Mouse (Mus musculus): ENCODE results near the gene Zfp383.
A peak's percentile ranks its signal among the peaks of the same experiment; 100 is the strongest.
"Not testable (repeated sequence)": the region's sequence is repeated elsewhere in the genome, so short reads cannot be mapped to it uniquely, and the experiment has no call there.

Zfp383 gene

DNA sequence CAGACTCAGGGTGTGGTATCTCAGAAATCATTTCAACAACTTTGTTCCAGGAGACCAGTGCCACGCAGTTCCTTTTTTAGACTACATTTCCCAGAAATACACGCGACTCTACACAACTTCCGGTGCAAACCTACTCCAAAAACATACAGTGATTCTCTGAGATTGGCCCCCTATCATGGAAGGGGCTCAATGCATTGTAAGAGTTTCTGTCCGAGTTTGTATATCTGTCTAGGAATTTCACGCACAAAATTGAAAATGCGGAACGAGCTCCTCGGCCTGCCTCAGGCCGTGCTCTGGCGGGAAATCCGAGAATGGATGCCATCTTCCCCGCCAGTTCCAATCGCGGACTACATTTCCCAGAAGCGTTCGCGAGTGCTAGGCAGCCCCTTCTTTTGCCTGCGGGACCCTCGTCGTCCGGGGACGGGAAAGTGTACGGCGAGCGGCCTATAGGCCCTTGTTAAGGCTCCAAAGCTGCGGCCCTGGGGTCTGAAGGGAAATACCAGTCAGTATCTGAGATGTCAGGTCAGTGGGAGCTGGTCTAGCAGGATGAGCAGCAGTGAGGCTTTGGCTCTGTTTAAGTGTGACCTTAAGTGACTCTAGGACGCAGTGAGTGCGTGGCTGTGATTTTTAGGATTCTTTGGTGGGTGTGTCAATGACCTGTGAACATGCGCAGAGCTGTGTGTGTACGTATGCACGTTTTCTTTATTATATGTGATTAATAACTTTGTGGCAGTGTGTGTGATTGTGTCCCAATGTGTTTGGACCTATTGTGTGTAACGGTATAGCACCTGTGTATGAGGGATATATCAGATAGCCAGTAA is at the start of gene Zfp383:
Gene Zfp383, plus strand, starts transcription at position 94 of the 821 bp plus-strand sequence.
- DNase-seq: peak; percentile 88

DNA sequence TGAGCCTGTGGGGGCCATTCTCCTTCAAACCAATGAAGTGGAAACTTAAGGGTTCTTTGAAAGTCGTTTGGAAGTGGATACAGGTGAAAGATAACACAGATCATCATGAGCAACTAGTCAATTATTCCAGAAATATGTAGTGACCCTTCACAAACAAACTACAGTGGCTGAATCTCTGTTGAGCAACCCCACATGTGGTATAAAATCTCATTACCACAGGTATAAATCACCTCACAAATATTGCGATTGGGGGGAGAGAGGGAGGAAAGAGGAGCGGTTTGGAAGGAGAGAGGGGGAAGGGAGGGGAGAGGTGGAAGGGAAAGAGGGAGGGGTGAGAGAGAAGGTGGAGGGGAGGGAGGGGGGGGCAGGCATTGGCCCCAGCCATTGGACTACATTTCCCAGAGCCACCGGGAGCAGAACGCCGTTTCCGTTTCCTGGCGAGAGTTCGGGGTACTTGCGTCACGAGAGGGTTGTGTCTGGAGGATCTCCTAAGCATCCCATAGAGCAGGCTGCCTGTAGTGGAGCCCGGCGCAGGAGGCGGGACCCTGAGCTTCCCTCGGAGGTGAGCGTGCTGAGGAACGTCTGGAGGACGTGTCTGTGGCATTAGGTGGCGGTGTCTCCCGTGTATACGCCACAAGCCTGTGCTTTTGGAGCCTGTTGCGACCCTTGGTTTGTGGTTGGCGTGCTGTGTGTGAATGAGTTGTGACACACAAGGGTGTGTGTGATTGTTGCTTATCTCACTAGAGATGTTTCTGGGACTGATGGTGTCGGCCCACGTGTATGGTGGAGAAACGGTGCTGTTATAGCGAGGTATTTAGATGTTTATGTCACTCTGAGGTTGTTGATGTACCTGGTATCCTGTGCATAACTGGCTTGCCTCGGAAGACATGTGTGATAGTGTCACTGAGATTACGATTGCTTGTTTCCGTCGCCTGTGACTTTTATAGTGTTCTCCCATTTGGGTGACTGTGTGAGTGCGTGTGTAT is 48.2 kb upstream of the Zfp383 start, which contains the start of gene Zfp420:
Gene Zfp420, plus strand, starts transcription at position 448 of the 986 bp plus-strand sequence.
- peak; percentile 88 to 90 for DNase-seq

DNA sequence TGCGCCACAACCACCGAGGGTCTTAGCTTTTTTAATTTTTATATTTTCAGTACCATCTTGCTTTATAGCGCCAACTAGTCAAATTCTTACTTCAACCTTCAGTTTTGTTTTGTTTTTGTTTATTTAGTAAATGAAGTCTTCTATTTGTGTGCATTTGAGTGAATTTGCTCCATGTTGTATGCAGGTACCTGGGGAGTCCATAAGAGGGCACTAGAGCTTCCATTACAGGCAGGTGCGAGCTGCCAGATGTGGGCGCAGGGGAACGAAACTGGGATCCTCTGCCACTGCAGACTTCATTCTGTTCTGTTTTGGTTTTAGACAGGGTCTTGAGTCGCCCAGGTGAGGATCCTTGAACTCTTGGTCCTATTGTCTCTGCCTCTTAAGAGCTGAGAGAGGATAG is 46.4 kb upstream of the Zfp383 start:
- DNase-seq: no peak

DNA sequence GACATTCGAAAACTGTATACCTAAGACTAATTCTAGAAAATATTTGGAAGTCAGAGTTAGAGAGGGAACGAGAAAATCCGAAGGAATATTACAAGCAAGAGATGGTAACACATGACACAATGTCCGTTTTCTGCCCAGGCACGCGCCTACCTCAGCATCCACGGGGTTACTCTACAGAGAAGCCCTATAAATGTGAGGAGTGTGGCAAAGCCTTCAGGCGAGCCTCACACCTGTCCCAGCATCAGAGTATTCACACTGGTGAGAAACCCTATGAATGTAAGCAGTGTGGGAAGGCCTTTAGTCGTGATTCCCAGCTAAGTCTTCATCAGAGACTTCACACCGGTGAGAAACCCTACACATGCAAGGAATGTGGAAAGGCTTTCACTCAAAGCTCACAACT is 33.8 kb upstream of the Zfp383 start:
- no peak for DNase-seq

DNA sequence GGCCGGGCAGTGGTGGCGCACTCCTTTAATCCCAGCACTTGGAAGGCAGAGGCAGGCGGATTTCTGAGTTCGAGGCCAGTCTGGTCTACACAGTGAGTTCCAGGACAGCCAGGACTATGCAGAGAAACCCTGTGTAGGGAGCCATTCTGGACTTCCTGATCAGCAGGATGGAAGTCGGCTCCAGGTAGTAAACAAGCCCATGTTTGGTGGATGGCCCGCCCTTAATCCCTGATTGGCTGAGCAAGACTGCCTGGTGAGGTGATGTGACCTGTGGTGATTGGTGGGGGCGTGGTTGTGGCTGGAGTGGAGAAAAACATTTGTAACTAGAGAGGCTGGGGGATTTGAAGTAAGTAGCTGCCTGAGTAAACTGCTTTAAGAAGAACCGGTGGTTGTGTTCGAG is 30.5 kb upstream of the Zfp383 start:
- DNase-seq: not testable (repeated sequence)

DNA sequence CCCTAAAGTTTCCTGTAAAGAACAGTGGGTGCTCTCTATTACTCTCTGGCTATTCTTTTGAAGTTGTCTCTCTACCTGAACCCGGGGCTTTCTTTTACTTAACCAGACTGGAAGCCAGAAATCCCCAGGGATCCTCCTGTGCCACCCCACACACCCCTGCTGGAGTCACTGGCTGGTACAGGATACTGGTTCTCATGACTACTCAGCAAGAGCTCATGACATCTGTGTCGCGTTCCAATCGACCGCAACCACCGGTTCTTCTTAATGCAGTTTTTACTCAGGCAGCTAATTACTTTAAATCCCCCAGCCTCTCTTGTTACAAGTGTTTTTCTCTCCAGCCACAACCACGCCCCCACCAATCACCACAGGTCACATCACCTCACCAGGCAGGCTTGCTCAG is 28.0 kb upstream of the Zfp383 start:
- no peak for DNase-seq

DNA sequence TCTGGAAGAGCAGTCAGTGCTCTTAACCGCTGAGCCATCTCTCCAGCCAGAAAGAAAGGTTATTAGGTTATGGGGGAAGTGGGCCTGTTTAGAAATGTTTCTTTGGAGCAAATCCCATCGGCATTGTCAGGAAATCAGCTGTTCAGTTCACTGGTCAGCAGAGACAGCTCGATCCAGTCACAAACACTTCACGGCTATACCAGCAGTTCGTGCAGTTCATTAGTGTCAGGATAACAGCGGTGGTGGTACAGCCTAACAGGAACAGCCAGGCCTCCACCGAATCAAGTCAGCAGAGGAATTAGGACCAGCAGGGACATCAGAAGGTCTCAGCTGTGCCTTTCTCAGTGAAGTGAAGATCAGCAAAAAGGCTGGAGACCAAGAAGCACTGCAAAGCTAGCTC is 27.1 kb upstream of the Zfp383 start:
- DNase-seq: peak; percentile 20 to 53

DNA sequence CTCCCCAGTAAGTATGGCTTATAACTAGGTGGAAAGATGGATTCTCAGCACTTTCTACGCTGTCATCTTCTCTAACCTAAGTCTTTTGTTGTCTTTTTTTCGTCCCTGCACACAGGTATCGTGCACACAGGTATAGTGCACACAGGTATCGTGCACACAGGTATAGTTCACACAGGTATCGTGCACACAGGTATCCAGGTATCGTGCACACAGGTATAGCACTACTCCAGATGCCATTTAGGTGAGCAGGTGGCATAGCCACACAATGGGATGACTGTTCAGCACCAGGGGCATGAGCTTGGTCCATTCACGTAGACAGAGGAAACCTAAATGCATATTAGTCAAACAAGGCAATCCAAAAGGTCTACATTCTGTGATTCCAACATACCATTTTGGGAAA is 17.5 kb upstream of the Zfp383 start:
- no peak for DNase-seq

DNA sequence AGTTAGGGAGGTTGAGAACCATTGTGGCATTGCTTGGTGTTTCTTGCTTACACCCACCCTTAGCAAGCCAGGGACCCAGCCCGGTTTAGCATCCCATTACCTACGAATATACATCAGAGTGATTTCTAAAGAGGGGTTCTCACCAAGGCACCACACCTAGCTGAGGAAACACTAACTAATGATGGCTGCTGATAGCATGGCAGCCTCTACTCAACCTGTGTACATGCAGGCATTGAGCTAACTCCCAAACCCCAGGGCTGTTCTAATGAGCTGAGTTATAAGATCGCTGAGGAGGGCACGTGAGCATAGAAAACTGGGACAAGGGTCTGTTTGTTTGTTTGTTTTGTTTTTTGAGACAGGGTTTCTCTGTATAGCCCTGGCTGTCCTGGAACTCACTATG is 15.3 kb upstream of the Zfp383 start:
- no peak for DNase-seq

DNA sequence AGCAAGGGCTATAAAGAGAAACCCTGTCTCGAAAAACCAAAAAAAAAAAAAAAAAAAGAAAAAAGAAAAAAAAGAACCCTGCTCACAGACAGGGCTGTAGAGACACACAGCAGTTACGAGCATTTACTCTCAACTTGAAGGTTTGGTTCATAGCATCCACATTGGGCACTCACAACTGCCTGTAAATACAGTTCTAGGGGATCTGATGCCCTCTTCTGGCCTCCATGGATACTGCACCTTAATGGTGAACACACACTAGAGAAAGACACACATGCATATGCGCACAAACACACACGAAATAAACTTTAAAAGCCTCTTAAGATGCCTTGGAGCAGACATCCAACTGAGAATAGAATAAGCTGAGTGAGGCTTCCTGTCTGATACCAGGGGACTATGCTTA is 9.7 kb upstream of the Zfp383 start:
- DNase-seq: no peak

DNA sequence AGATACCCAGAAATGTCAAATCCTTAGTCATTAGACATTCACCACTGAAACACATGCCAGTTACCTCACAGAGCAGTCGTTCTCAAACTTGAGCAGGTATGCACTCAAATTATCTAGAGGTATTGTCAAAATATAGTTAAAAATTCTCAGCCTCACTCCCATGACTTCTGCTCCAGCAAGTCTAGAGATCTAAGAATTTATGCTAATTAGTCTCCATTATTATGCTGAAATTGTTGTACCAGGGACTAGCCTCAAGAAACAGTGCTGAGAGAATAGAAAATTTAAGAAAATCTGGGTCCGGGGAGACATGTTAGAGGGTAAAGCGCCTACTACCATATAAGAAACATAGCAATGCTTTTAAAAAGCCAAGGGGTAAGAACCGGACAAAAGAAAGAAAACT is 3.9 kb upstream of the Zfp383 start:
- DNase-seq: no peak

DNA sequence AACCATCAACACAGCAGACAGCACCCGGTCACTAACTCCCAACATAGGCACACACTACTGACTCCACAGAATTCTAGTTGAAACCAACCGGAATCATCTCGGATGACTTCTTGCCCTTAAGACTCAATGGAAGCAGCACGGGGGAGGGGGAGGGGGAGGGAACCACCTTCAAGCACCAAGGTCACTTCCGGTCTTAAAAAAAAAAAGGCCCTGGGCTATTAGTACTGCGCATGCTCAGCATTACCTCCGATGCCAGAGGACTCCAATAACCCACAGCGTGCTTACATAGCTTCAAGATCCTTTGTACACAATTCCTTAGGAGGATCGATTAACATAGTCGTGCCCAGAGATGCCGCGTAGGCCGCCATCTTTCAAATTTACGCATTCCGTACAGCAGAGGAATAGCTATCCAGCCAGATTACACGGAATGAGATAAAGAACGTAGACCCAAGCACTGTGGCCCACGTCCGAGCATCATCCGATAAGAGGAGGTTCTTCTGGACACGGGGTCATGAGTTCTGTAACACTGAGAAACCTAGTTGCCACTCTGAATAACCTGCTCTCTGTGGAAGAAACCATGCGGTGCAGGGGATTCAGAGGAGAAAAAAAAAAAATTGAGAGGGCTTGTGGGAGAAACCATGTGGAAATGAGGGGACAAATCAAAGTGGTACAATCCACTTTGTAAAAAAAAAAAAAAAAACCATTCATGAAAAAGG is 1.9 kb upstream of the Zfp383 start, which contains the start of gene Zfp27:
Gene Zfp27, minus strand, starts transcription at position 607 of the 716 bp plus-strand sequence.
- DNase-seq: peak; percentile 65 to 71

DNA sequence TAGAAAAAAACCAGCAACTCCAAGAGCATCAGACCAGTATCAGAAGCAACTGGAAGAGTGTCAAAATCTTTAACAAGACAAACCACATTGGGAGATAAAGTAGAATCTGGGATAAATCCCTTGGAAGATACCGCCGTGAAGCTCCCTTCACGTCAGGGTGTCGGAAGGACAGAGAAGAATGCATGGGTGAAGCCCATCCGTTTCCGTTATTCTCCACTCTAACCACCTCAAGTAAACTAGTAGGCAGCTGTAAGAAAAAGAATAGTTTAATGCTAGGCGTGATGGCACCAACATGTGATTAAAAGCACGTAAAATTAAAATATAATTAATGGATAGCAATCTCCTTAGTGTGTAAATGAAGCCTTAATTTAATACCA is 1.4 kb upstream of the Zfp383 start:
- DNase-seq: no peak

DNA sequence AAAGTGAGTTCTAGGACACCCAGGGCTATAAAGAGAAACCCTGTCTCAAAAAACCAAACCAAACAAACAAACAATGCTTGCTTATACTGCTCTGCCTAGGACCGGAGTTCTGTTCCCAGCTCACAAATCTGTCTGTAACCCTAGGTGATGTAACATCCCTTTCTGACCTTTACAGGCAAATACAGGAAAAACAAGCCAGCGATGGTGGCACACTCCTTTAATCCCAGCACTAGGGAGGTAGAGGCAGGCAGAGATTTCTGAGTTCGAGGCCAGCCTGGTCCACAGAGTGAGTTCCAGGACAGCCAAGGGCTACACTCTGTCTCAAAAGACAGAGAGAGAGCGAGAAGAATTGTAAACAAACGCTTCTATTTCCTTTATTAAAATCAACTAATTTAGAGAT is 817 bp upstream of the Zfp383 start:
- no peak for DNase-seq

DNA sequence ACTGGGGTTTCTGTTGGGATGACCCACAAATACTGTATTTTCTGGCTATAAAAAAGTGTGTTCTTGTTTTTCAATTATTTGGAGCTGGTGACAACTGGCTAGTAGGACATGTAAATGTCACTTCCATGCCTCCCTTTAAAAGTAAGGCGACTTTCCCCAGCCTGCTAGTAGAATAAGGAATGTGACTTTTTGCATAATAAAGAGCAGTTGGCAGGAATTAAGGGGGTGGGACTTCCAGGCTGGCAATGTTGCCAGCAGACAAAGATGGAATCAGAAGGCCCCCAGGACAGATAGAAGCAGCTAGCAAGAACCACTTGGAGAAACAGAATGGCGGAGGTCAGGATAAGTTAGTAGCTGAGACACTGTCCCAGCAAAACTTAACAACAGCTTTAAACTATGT is 2.2 kb downstream of the Zfp383 start:
- DNase-seq: no peak

DNA sequence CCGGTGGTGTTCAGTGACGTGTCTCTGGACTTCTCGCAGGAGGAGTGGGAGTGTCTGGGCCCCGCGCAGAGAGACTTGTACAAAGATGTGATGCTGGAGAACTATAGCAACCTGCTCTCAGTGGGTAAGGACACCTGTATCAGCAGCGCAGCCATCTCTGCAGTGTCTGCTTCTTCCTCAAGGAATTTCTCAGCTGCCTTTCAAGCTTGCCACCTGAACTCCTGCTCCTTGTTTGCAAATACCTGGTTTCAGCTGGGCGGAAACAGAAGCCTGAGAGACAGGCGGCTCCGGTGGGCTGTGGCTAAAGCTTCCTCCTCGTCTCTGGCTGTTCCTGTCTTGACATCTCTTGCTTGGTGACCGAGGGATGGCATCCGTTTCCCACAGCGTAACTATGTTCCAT is 4.1 kb downstream of the Zfp383 start:
- DNase-seq: no peak

DNA sequence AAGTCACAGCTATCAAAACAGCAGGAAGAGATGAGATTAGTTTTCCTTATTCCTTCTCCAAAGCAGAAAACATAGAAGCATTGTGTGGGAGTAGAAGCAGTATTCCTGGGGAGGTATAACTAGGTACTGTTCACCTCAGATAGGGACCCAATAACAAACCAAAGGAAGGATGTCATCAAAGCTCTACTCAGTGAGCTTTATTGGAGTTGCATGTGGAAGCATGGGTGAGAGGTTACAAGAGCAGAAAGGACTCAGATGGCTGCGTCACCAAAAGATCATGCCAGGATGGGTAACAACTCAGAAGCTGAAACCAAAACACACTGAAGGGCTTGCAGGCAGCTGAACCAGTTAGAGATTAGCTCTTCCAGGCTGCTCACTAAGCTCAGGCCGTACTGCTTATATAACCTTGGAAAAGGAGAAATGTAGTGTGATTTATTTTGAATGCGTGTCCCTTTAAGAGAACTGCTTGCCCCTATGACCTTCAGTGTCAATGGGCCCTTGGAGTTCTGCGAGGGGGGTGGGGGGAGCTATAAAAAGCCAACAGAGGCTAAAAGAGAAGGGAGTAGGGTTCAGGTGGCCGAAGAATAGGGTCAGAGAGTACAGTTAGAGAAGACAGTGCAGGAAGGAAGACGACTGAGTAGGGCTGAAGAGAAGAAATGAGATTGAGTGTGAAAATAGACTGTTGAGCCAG is 9.5 kb downstream of the Zfp383 start:
- DNase-seq: no peak

DNA sequence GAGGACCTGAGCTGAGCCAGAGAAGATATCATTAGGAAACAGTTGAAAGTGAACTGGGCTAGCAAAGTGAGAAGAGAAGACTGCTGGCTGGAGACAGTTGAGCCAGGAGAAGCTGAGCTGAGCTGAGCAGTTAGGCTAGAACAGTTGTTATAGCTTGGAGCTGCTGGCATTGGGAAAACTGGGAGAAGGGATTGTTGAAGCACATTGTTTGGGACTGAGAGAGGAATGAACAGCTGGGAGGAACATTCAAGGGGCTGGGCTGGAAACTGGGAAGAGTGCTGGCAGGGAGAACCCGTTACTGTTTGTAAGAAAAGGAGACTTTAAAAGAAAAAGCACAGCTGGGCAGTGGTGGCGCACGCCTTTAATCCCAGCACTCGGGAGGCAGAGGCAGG is 10.0 kb downstream of the Zfp383 start:
- peak; percentile 13 to 73 for DNase-seq

DNA sequence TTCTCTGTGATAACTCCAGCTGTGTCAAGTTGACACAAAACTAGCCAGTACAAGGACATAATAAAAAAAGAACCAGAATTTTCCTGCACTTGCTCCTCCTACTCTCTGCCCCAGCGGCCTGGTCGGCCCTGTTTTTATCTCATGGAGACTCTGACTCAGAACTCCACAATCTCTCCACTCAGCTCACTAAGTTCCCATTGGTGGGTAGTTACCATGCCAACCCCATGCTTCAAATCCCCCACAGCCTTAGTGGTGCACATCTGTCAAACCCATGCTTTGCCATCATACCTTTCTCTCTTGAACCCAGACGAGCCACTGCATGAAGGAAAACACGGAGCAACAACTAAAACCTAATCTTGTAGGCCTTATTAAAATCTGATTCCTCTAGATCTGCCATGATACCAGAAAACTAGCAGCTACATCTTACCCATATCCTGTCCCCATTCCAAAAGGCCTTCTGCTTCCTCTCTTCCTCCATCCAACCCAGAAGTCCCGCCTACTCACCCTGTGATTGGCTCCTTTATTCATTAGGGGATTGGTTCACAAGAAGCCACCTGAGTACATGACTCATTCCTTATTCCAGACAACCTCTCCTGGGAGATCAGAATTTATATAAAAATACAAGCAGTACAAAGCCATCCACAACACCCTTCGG is 13.5 kb downstream of the Zfp383 start:
- no peak for DNase-seq

DNA sequence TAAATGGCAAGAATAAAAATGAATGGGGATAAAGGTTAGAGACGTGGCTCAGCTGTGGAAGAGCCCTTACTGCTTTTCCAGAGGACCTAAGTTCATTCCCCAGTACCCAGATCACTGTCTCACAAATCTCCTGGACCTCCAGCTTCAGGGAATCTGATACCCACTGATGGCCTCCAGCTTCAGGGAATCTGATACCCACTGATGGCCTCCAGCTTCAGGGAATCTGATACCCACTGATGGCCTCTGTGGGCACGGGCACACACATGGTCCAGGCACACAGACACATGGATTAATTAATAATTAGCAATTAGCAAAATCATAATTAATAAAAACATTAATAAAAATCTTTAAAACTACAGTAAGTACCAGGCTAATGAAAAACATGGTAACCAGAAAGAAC is 14.8 kb downstream of the Zfp383 start:
- no peak for DNase-seq

DNA sequence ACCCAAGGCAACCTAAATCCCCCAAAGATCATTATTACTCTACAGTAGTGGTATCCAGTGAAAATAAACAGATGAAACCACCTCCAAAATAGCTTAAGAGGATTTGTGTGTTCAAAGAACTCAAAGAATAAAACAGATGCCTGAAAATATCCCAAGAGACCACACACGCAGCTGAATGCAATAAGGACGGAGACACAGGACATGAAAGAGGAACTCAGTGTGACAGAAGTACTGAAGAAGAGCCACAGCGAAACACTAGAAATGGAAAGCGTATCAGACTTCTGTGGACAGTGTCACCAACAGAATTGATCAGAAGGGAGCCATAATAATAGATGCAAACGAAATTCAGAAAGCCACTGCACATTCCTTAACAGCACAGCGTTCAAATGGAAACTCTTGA is 30.8 kb downstream of the Zfp383 start:
- DNase-seq: no peak

DNA sequence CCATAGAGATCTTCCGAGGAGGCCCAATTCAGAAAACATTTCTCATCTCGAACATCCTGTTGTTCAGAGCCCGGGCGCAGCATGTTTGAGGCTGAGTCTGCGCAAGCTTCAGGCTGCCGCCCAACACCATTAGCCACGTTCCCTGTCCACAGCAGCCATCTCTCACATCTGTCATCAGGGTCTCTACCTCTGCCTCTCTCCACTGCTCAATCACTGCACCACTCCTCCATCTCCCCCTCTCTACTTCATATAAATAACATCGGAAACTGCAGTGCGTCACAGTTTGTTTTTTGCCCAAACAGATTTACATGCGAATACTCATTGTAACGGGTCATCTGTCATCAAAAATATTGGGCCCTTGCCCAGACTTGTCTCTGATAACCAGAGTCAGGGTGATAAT is 33.0 kb downstream of the Zfp383 start:
- peak; percentile 20 to 53 for DNase-seq

All from lung, postnatal 4 days (tissue).